Mouse (Mus musculus): ENCODE measurements around the gene Kmt2d. TPM values are rescaled to one million over a fixed set of nuclear protein-coding genes. Genes with fewer than 3 reads are reported as not detected.

Kmt2d gene
- 130 and 222 TPM in 2 replicates for polyA plus RNA-seq (2012; ENCODE audit: low replicate concordance)

DNA sequence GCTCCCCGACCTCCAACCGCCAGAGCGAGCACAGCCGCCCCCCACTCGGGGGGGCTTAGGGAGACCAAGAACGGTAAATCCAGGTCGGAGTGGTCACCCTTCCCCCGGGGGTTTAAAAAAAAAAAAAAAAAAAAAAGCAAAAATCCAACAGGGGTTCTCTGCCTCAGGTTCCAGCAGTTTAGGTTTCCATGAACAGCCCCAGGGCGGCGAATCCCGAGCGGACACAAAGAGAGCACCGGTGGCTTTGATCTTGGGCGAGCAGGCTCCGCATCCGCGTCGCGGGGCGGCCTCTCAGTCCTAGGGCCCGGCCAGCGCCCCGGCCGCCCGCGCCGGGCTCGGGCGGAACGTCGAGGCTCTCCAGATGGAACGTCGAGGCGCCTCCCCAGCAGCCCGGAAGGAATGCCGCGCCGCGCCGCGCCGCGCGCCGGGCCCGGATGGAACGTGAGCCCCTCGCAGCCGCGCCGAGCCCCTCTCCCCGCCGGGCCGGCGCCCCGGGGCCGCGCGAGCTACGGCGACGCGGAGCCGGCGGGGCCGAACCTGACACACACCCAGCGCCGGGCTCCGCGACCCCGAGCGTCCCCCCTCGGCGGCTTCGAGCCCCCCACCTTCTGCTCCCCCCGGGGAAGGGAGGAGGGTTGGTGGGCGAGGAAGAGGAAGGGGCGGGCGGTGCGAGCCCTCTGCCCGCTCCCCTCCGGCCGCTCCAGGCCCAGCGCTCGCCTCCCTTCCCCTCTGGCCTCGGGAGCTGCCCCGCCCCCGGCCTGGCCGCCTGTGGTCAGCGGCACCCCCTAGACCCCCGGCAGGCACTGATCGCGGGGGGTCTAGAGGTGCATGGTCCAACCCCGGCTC lies at the start of gene Kmt2d:
Gene Kmt2d (minus strand): TSS at position 135 of the 846 bp plus-strand sequence.

DNA sequence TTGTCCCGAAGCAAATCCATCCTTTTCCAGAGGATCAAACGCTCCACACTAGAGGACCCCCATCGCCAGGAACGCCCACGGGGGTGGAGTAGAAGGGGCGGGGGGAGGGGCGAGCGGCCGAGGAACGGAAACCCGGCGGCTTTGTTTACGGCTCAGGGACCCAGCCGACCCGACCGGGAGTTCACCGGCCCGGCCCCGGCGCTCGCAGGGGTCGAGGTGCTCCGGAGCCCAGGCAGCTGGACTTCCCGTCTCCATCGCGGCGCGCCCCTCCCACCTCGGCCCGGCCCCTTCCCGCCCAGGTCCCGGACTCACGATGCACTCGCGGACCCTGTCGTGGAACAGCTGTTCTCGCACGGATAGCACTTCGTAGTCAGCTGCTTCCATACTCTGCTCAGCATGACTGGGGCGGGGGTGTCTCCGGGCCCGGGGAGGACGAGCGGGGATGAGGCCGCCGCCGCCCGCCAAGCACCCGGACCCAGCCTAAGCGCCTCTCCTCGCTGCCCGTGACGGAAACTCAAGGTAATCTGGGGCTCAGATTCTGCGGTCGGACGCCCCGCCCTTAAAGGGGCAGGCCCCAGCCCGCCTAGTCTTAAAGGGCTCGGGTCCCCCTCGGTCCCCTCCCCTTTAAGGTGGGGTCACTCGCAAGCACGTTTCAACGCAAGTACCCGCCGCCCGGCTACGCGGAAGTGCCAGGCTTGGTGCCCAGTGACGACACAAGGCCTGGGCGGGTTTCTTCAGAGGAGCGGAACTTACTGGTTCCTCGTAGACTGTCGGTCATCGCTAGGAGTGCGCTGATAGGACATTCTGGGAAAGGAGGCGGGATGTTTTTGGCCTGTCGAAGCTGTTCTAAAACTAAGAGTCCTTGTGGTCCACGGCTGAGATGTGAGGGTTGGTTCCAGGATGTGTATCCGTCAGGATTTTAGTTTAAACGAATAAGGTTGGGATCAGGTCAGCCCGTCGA lies 46.8 kb upstream of the Kmt2d start, which contains the start of gene Lmbr1l:
Gene Lmbr1l (minus strand): TSS at position 694 of the 961 bp plus-strand sequence.

DNA sequence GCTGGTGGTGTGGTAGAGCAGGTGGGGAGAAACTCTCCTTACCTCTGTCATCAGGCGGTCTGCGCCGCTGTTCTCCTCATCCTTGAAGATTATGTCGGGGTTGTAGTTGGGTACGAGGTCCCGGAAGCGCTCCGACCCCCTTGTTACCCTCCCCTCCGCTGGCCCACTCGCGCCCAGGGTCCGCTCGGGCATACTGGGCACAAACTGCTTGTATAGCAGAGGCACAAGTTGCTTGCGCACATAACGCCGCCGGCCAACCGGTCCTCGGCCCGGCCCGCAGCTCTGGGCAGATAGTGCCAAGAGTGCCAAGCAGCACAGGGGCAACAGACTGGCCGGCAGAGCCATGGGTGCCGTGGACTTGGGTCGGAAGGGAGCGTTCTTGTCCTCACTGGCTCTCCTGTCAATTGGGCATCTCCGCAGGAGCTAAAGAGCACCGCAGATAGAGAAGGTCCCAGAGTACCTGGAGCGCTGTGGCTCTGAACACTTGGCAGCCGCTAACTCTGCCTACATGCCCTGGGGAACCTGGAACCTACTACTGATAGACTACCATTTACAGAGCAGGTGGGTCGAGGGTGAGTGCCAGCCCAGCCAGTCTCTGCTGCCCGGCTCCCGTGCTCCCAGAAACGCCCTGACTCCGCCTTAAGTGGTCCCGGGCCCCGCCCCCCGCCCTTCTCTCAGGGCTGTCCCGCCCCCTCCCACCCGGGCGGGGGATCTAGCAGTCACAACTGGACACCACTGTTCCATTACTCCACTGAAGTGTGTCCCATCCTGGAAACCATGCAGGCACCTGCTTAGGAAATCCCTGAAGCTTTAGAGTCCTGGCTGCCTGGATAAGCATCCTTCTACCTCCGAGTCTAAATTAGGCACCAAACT lies 27.2 kb upstream of the Kmt2d start, which contains the start of gene Dhh:
Gene Dhh (minus strand): TSS at position 613 of the 873 bp plus-strand sequence.

DNA sequence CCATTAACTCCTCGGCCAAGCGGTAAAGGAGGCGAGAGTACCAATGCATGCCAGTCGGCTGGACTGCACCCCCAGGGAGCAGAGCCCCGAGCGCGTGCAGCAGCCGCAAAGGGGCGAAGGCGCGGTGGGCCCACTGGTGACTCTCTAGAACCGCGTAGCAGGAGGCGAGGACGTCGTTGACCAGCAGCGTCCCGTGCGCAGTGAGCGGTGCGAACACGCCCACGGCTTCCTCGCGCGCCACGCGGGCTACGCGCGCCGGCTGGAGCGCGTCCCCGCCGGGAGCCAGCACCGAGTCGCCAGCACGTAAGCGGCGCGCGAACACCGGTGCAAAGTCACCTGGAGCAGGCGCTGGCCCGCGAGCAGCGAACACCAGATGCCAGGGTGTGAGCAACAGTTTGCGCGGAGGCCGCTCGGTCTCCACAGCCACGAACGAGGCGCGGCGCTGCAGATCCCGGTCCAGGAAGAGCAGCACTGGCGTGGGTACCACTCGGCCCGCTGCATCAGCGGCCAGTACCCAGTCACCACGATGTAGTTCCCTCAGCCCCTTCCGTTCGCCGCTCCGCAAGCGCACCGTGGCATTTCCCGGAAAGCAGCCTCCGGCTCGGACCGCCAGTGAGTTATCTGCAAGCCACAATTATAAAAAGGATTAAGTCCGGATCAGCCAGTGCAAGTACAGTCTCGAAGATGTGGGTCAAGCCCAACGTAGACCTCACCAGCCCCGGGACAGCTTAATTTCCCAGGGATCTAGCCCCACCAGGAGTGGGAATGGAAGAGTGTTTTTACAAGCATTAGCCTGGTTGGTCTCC lies 23.1 kb upstream of the Kmt2d start, which contains the start of gene Rhebl1:
Gene Rhebl1 (minus strand): TSS at position 601 of the 806 bp plus-strand sequence.

DNA sequence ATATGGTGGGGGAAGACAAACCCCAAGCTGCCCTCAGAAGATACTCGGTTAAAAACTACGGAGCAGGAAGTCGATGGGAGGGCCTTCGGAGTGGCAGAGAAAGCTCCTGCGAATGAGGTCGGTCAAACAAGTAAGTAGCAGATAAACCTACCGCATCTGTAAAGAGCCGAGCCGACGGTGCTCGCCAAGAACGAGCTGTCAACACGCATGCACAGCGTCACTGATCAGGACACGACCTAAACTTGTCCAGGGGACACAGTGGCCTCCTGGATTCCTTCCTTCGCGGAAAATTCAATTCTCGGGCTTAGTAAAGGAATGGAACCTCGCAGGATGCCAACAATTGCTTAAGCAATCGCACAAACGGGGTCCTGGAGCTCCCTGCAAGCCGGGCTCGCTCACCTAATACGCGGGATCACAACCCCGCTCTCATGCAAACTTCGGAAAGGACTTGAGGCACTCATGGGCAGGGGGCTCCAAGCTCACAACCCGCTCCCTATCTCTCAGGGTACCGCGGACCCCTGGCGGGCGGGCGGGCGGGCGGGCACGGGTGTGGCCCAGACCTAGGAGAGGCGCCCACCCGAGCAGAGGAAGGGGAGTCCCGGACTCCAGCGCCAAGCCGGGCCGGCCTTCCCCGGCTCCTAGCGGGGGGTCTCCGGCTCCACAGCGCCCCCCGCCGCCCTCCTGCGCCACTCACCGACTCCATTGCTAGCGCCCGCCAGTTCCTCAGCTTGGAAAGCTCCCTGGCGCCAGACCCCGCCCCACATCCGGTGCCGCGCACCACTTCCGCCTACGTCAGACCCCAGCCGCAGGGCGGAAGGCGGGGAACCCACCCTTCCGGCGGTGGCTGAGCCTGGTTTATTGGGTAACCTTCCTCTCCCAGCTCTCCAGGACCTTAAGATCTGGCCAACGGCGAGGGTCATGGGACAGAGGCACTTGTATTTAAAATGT lies 40.0 kb downstream of the Kmt2d start, which contains the start of gene Prkag1:
Gene Prkag1 (minus strand): TSS at position 786 of the 948 bp plus-strand sequence.

DNA sequence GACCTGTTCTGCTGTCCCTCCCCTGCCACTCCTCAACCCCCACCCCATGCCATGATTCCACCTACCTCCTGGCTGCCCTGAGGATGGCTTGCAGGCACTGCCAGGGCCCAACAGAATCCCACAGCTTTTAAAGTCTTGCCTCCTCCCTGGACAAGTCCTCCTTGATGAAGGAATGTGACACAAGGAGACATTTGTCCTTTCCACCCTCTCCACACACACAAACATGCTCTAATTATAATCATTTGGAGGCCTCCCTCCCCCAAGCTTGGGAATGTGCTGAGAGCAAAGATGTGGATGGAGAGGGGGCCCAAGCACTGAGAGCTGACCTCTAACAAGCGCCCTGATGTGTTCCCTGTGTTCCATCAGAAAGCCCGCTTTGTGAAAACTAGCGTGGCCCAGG lies 61.6 kb downstream of the Kmt2d start, which contains the start of gene Ddn:
Gene Ddn (minus strand): TSS at position 101 of the 400 bp plus-strand sequence.

GRCm38 (mm10) chr15:98789661-98790535 lies 81.1 kb downstream of the Kmt2d start, which contains the start of gene Wnt1:
Gene Wnt1, plus strand, starts transcription at chr15:98789857.

Other genes starting within 250 kb of the Kmt2d start
- 6.9 and 27.7 TPM in 2 replicates for gene Cacnb3, start 240.4 kb downstream of the Kmt2d start, polyA plus RNA-seq (2012; ENCODE audit: low replicate concordance)
- 73.5 and 74.7 TPM in 2 replicates for gene Ddx23, start 208.3 kb downstream of the Kmt2d start, polyA plus RNA-seq (2012; ENCODE audit: low replicate concordance)
- 1.9 and 3.4 TPM in 2 replicates for gene Rnd1, start 193.7 kb downstream of the Kmt2d start, polyA plus RNA-seq (2012; ENCODE audit: low replicate concordance)
- gene Ccdc65, start 163.0 kb downstream of the Kmt2d start, polyA plus RNA-seq (2012; ENCODE audit: low replicate concordance) = not detected in 2 replicates
- gene Fkbp11, start 143.0 kb downstream of the Kmt2d start, polyA plus RNA-seq (2012; ENCODE audit: low replicate concordance) = 5.8 and 13.4 TPM in 2 replicates
- 37.6 and 40.8 TPM in 2 replicates for gene Arf3, start 108.0 kb downstream of the Kmt2d start, polyA plus RNA-seq (2012; ENCODE audit: low replicate concordance)
- 0.73 and 1.2 TPM in 2 replicates for gene Wnt10b, start 93.1 kb downstream of the Kmt2d start, polyA plus RNA-seq (2012; ENCODE audit: low replicate concordance)
- 0.17 TPM in 1 of 2 replicates, not detected in the other for gene Wnt1, start 81.3 kb downstream of the Kmt2d start, polyA plus RNA-seq (2012; ENCODE audit: low replicate concordance)
- gene Ddn, start 61.7 kb downstream of the Kmt2d start, polyA plus RNA-seq (2012; ENCODE audit: low replicate concordance) = 0.74 and 2.4 TPM in 2 replicates
- 107 and 148 TPM in 2 replicates for gene Prkag1, start 39.7 kb downstream of the Kmt2d start, polyA plus RNA-seq (2012; ENCODE audit: low replicate concordance)
- gene Rhebl1, start 23.3 kb upstream of the Kmt2d start, polyA plus RNA-seq (2012; ENCODE audit: low replicate concordance) = 2.3 and 3.8 TPM in 2 replicates
- 0.04 and 0.06 TPM in 2 replicates for gene Dhh, start 27.3 kb upstream of the Kmt2d start, polyA plus RNA-seq (2012; ENCODE audit: low replicate concordance)
- gene Lmbr1l, start 47.0 kb upstream of the Kmt2d start, polyA plus RNA-seq (2012; ENCODE audit: low replicate concordance) = 92.1 and 147 TPM in 2 replicates
- 76.8 and 178 TPM in 2 replicates for gene Tuba1b, start 63.4 kb upstream of the Kmt2d start, polyA plus RNA-seq (2012; ENCODE audit: low replicate concordance)
- gene Gm49450, start 82.3 kb upstream of the Kmt2d start, polyA plus RNA-seq (2012; ENCODE audit: low replicate concordance) = 3.9 and 32.9 TPM in 2 replicates
- 16.1 and 19.2 TPM in 2 replicates for gene Tuba1a, start 82.5 kb upstream of the Kmt2d start, polyA plus RNA-seq (2012; ENCODE audit: low replicate concordance)
- 19.2 and 36.8 TPM in 2 replicates for gene Tuba1c, start 158.7 kb upstream of the Kmt2d start, polyA plus RNA-seq (2012; ENCODE audit: low replicate concordance)
- 0.46 and 0.80 TPM in 2 replicates for gene Prph, start 184.0 kb upstream of the Kmt2d start, polyA plus RNA-seq (2012; ENCODE audit: low replicate concordance)
- 6.6 and 16.6 TPM in 2 replicates for gene Troap, start 203.4 kb upstream of the Kmt2d start, polyA plus RNA-seq (2012; ENCODE audit: low replicate concordance)
- gene C1ql4, start 216.6 kb upstream of the Kmt2d start, polyA plus RNA-seq (2012; ENCODE audit: low replicate concordance) = 0.33 TPM in 1 of 2 replicates, not detected in the other
- gene Dnajc22, start 222.0 kb upstream of the Kmt2d start, polyA plus RNA-seq (2012; ENCODE audit: low replicate concordance) = 0.07 TPM in 1 of 2 replicates, not detected in the other